Mouse (Mus musculus): ENCODE measurements around the gene Prl7c1. TPM values are rescaled to one million over a fixed set of nuclear protein-coding genes. Genes with fewer than 3 reads are reported as not detected.
"Not testable (repeated sequence)": the region's sequence is repeated elsewhere in the genome, so short reads cannot be mapped to it uniquely, and the experiment has no call there.

Gene Prl7c1
- not detected in 2 replicates for polyA plus RNA-seq (2011; ENCODE audit: insufficient read depth, insufficient read length, low read depth, missing spikeins)

- not testable (repeated sequence) for H3K4me1 ChIP-seq (ENCODE audit: control insufficient read depth, insufficient read depth, low read length); H3K4me3 ChIP-seq (ENCODE audit: low read depth, low read length); H3K9me3 ChIP-seq (replicated peaks; ENCODE audit: control insufficient read depth, insufficient read depth, low read length, poor library complexity, severe bottlenecking); H3K9ac ChIP-seq (ENCODE audit: low read depth, poor library complexity, severe bottlenecking); H3K27me3 ChIP-seq (ENCODE audit: control insufficient read depth, insufficient read depth, low read length, poor library complexity, severe bottlenecking); H3K27ac ChIP-seq (ENCODE audit: insufficient read depth, low read length); H3K36me3 ChIP-seq (ENCODE audit: control insufficient read depth, insufficient read depth, low read length, poor library complexity, severe bottlenecking)
These were observed at the start of gene Prl7c1 for GRCm38 (mm10) chr13:27780704-27781103. Prl7c1 (minus strand) TSS chr13:27780804.

GRCm38 (mm10) chr13:27802765-27803164 lies 22.2 kb upstream of the Prl7c1 start:
- no peaks in the 10 kb centered on the region for H3K9me3 ChIP-seq (replicated peaks; ENCODE audit: control insufficient read depth, insufficient read depth, low read length, poor library complexity, severe bottlenecking)
- TF ChIP-seq POLR2A (IDR thresholded peaks at IDR 0.05; ENCODE audit: insufficient read depth, low read length) (no peak), CTCF (IDR thresholded peaks at IDR 0.05; ENCODE audit: low read depth, low read length) (no peak), EP300 (IDR thresholded peaks at IDR 0.05; ENCODE audit: insufficient read depth, low read depth, low read length) (no peak)

GRCm38 (mm10) chr13:27801354-27801753 lies 20.8 kb upstream of the Prl7c1 start, which contains the start of gene Prl2a1:
Prl2a1 (plus strand) TSS chr13:27801654.
- no peaks in the 10 kb centered on the region for H3K36me3 ChIP-seq (ENCODE audit: control insufficient read depth, insufficient read depth, low read length, poor library complexity, severe bottlenecking)
- H3K27ac ChIP-seq (ENCODE audit: insufficient read depth, low read length) = no peak within 1 kb of the TSS
- no peaks in the 10 kb centered on the region for H3K4me1 ChIP-seq (ENCODE audit: control insufficient read depth, insufficient read depth, low read length)
- no peak for TF ChIP-seq EP300 (IDR thresholded peaks at IDR 0.05; ENCODE audit: insufficient read depth, low read depth, low read length)
- no peak for TF ChIP-seq CTCF (IDR thresholded peaks at IDR 0.05; ENCODE audit: low read depth, low read length)
- no peak for TF ChIP-seq POLR2A (IDR thresholded peaks at IDR 0.05; ENCODE audit: insufficient read depth, low read length)
- H3K9ac ChIP-seq (ENCODE audit: low read depth, poor library complexity, severe bottlenecking) = no peak within 1 kb of the TSS
- H3K27me3 ChIP-seq (ENCODE audit: control insufficient read depth, insufficient read depth, low read length, poor library complexity, severe bottlenecking) = no peaks in the 10 kb centered on the region
- no peak within 1 kb of the TSS for H3K4me3 ChIP-seq (ENCODE audit: low read depth, low read length)
- no peaks in the 10 kb centered on the region for H3K9me3 ChIP-seq (replicated peaks; ENCODE audit: control insufficient read depth, insufficient read depth, low read length, poor library complexity, severe bottlenecking)

More at GRCm38 (mm10) chr13:27802765-27803164, 22.2 kb upstream of the Prl7c1 start:
- no peaks in the 10 kb centered on the region for H3K4me1 ChIP-seq (ENCODE audit: control insufficient read depth, insufficient read depth, low read length)
- H3K27me3 ChIP-seq (ENCODE audit: control insufficient read depth, insufficient read depth, low read length, poor library complexity, severe bottlenecking) = no peaks in the 10 kb centered on the region
- H3K27ac ChIP-seq (ENCODE audit: insufficient read depth, low read length) = no peak overlapping the region
- no peak overlapping the region for H3K9ac ChIP-seq (ENCODE audit: low read depth, poor library complexity, severe bottlenecking)
- H3K36me3 ChIP-seq (ENCODE audit: control insufficient read depth, insufficient read depth, low read length, poor library complexity, severe bottlenecking) = no peaks in the 10 kb centered on the region
- no peak overlapping the region for H3K4me3 ChIP-seq (ENCODE audit: low read depth, low read length)

- TF ChIP-seq POLR2A (IDR thresholded peaks at IDR 0.05; ENCODE audit: insufficient read depth, low read length) (no peak), EP300 (IDR thresholded peaks at IDR 0.05; ENCODE audit: insufficient read depth, low read depth, low read length) (no peak), CTCF (IDR thresholded peaks at IDR 0.05; ENCODE audit: low read depth, low read length) (no peak)
- no peaks in the 10 kb centered on the region for H3K36me3 ChIP-seq (ENCODE audit: control insufficient read depth, insufficient read depth, low read length, poor library complexity, severe bottlenecking)
- H3K9me3 ChIP-seq (replicated peaks; ENCODE audit: control insufficient read depth, insufficient read depth, low read length, poor library complexity, severe bottlenecking) = no peaks in the 10 kb centered on the region
- H3K27me3 ChIP-seq (ENCODE audit: control insufficient read depth, insufficient read depth, low read length, poor library complexity, severe bottlenecking) = no peaks in the 10 kb centered on the region
- no peaks in the 10 kb centered on the region for H3K4me1 ChIP-seq (ENCODE audit: control insufficient read depth, insufficient read depth, low read length)
- no peak overlapping the region for H3K9ac ChIP-seq (ENCODE audit: low read depth, poor library complexity, severe bottlenecking)
- H3K27ac ChIP-seq (ENCODE audit: insufficient read depth, low read length) = no peak overlapping the region
- H3K4me3 ChIP-seq (ENCODE audit: low read depth, low read length) = no peak overlapping the region
These were observed 18.7 kb upstream of the Prl7c1 start for GRCm38 (mm10) chr13:27799303-27799702.

- TF ChIP-seq POLR2A (IDR thresholded peaks at IDR 0.05; ENCODE audit: insufficient read depth, low read length) (no peak), EP300 (IDR thresholded peaks at IDR 0.05; ENCODE audit: insufficient read depth, low read depth, low read length) (no peak), CTCF (IDR thresholded peaks at IDR 0.05; ENCODE audit: low read depth, low read length) (no peak)
- no peaks in the 10 kb centered on the region for H3K9me3 ChIP-seq (replicated peaks; ENCODE audit: control insufficient read depth, insufficient read depth, low read length, poor library complexity, severe bottlenecking)
- no peaks in the 10 kb centered on the region for H3K4me1 ChIP-seq (ENCODE audit: control insufficient read depth, insufficient read depth, low read length)
- no peaks in the 10 kb centered on the region for H3K36me3 ChIP-seq (ENCODE audit: control insufficient read depth, insufficient read depth, low read length, poor library complexity, severe bottlenecking)
- no peaks in the 10 kb centered on the region for H3K27me3 ChIP-seq (ENCODE audit: control insufficient read depth, insufficient read depth, low read length, poor library complexity, severe bottlenecking)
- H3K27ac ChIP-seq (ENCODE audit: insufficient read depth, low read length) = no peak overlapping the region
- H3K9ac ChIP-seq (ENCODE audit: low read depth, poor library complexity, severe bottlenecking) = no peak overlapping the region
- no peak overlapping the region for H3K4me3 ChIP-seq (ENCODE audit: low read depth, low read length)
These were observed 46.0 kb downstream of the Prl7c1 start for GRCm38 (mm10) chr13:27734512-27735186.

- not testable (repeated sequence) for H3K4me3 ChIP-seq (ENCODE audit: low read depth, low read length); H3K9me3 ChIP-seq (replicated peaks; ENCODE audit: control insufficient read depth, insufficient read depth, low read length, poor library complexity, severe bottlenecking); H3K9ac ChIP-seq (ENCODE audit: low read depth, poor library complexity, severe bottlenecking); H3K27ac ChIP-seq (ENCODE audit: insufficient read depth, low read length); H3K27me3 ChIP-seq (ENCODE audit: control insufficient read depth, insufficient read depth, low read length, poor library complexity, severe bottlenecking); H3K36me3 ChIP-seq (ENCODE audit: control insufficient read depth, insufficient read depth, low read length, poor library complexity, severe bottlenecking); H3K4me1 ChIP-seq (ENCODE audit: control insufficient read depth, insufficient read depth, low read length)
These were observed 50.2 kb downstream of the Prl7c1 start for GRCm38 (mm10) chr13:27730286-27730959.

GRCm38 (mm10) chr13:27725057-27725456 lies 55.5 kb downstream of the Prl7c1 start:
- H3K27ac ChIP-seq (ENCODE audit: insufficient read depth, low read length); H3K9me3 ChIP-seq (replicated peaks; ENCODE audit: control insufficient read depth, insufficient read depth, low read length, poor library complexity, severe bottlenecking); H3K4me1 ChIP-seq (ENCODE audit: control insufficient read depth, insufficient read depth, low read length); H3K9ac ChIP-seq (ENCODE audit: low read depth, poor library complexity, severe bottlenecking); H3K36me3 ChIP-seq (ENCODE audit: control insufficient read depth, insufficient read depth, low read length, poor library complexity, severe bottlenecking); H3K27me3 ChIP-seq (ENCODE audit: control insufficient read depth, insufficient read depth, low read length, poor library complexity, severe bottlenecking); H3K4me3 ChIP-seq (ENCODE audit: low read depth, low read length): not testable (repeated sequence)

Measured in ES-Bruce4 (cell line).